Mouse (Mus musculus) lung, adult 2 months (tissue): ENCODE data around the gene Cilp2.

Experiments used
- CTCF ChIP-seq: fragments of 200-500 bp; IDR thresholded peaks from 2 replicates; pipeline ENCODE4 v1.5.1; 2011; ENCODE audit warnings: mild to moderate bottlenecking, low read length, control low read depth; ENCODE audit not compliant: insufficient read depth
- POLR2A ChIP-seq: fragments of 200-500 bp; IDR thresholded peaks from 2 replicates; pipeline ENCODE4 v1.6.1; 2011; ENCODE audit warnings: low read depth, mild to moderate bottlenecking, control low read depth, low read length, borderline replicate concordance; ENCODE audit errors: extremely low read depth

- TF ChIP-seq CTCF (no peak), POLR2A (no peak)
Measured at GRCm38 (mm10) chr8:69936050-69936794, 48.7 kb upstream of the Cilp2 start.
